Mouse (Mus musculus) T-cell, adult 2 months (primary cell): Measurements from ENCODE around the gene Zfp503.

Experiments used
- DNase-seq: peaks from one replicate; pipeline ENCODE4 v3.0.0; 2022; ENCODE audit warnings: low spot score

Zfp503 gene

GRCm38 (mm10) chr14:21967375-21968010 lies 21.9 kb downstream of the Zfp503 start:
- DNase-seq: no peak

- no peak for DNase-seq
Measured at GRCm38 (mm10) chr14:21966276-21966675, 23.1 kb downstream of the Zfp503 start.

DNA sequence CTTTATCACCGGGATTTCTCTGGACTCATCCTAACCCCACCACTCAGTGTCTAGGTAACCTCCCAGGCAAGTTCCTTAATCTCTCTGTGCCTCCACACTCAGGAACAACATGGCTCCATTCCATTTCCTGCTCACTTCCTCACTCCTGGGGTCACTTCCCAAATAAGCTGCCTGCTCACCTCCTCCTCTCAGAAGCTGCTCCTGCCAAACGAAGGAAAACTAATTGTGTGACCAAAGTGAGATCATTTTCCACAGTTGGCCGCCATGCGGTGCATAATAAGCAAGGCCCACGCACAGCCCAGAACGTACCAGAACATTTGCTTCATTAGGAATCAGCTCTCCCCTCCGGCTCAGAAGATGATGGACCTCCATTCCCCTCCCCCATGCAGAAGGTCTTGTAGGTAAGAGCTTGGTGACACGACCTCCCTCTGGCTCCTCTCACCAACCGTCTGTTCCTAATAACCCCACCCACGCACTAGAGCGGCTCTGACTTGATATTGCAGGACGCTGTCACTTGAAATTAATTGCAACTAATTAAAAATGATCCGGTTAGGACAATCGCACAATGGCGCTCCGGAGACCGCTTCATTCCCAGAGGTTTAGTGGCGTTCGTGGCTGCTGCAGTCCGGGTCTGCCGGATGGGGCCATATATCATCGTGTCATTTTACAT lies 26.9 kb downstream of the Zfp503 start:
- DNase-seq: no peak

DNA sequence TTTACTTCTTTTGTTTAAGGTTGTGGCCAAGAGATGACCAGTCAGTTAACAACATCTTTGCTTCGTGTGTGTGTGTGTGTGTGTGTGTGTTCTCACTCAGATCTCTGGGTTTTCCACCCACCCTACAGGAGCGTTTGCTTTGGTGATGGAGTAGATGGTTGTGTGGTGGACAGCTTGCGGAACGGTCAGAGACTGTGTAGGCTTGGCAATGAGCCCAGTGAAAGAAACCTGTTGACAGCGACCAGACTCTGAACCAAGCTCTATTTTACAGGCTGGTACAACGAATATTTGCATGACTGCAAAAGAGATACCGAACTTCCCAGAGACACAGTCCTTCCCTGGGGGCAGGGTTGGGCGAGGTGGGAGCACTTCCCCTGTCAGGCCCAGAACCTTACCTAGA lies 30.2 kb downstream of the Zfp503 start:
- no peak for DNase-seq

DNA sequence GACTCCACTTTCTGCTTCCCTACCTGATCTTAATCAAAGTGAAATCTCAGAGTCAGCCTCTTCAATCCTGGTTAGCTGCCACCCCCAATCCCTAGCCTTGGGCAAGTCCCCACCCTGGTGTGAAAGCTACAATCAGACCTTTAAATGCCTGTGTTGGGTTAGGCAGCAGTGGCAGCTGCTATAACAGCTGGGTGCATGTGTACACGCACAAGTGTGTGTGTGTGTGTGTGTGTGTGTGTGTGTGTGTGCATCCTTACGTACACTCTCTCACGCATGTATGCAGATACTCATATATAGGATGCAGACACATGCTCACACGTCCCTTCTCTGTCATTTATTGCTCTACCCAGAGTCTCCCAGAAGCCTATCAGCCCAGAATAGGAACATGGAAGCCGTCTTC lies 30.8 kb downstream of the Zfp503 start:
- no peak for DNase-seq

GRCm38 (mm10) chr14:21952541-21952940 lies 36.9 kb downstream of the Zfp503 start:
- DNase-seq: no peak

GRCm38 (mm10) chr14:21951896-21952523 lies 37.4 kb downstream of the Zfp503 start:
- DNase-seq: no peak

DNA sequence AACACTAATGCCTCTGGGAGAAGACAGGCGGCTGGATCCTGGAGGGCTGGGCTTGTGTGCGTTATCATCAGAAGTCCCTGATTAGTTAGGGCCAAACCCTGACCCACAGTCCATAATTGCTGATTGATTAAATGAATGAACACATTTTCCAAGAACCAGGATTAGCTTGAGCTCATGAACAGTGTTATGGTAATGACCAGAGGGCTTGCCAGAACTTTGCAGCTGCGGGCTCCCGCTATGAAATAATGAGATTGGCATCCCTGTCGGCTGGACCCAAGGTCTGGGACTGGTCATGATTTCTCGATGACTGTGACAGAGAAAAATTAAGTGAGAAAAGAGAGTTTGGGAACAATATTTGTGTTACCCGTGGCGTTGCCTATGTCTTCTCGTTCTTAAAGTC lies 44.5 kb downstream of the Zfp503 start:
- no peak for DNase-seq

GRCm38 (mm10) chr14:21941581-21941980 lies 47.8 kb downstream of the Zfp503 start:
- no peak for DNase-seq

DNA sequence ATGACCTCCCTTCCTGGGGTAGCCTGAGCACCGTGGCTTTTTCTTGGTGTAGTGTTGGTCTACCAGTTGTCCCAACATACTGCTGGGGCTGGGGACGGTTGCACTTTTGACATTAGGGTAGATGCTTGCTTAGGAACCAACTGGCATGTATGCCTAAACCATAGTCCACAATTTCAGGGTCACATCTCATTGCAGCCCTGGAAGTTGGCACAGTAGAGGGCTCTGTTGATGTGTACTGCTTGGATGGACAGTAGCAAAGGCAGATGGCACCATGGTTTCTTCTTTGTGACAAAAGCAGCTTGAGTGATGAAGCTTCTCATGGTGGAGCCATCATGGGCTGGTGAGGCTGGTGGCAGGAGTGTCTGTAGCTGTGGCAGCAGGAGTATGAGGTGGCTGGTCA lies 52.3 kb downstream of the Zfp503 start:
- DNase-seq: no peak

GRCm38 (mm10) chr14:21936102-21936630 lies 53.2 kb downstream of the Zfp503 start:
- DNase-seq: no peak
